Mouse (Mus musculus) stomach, postnatal 0 days (tissue): ENCODE measurements around the gene Pepd.

Experiments used
- CTCF ChIP-seq: IDR thresholded peaks from 2 replicates; pipeline ENCODE4 v1.5.1; 2016; ENCODE audit warnings: antibody characterized with exemption, low read depth, mild to moderate bottlenecking, moderate library complexity
- EP300 ChIP-seq: optimal IDR thresholded peaks from 2 replicates; pipeline ENCODE3; 2016; ENCODE audit warnings: antibody characterized with exemption

DNA sequence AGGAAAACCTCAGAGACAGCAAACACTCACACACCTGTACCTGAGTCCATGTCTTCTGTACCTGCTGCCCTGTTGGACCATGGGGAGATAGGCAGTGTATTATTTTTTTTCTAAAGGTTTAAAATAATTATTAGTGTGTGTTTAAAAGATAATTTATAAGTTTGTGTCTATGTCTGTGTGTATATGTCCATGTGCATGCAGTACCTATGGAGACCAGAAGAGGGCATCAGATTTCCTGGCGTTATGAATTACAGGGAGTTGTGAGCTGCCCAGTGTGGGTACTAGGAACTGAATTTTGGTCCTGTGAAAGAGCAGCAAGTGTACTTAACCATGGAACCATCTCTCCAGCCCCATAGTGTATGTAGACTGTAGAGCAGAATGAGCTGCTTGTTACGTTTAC, 24.2 kb downstream of the Pepd start:
- TF ChIP-seq CTCF (peak; percentile 36; the same call in 1 of the 2 replicates), EP300 (no peak)
